Mouse (Mus musculus): ENCODE results near the gene Gltpd2. TPM values are rescaled to one million over a fixed set of nuclear protein-coding genes. Genes with fewer than 3 reads are reported as not detected.

Gene Gltpd2
- polyA plus RNA-seq, 2 experiments from 2014 or later = not detected

GRCm38 (mm10) chr11:70564276-70564873 is 45.4 kb downstream of the Gltpd2 start:
- no peak for ATAC-seq

- no peak for ATAC-seq
Measured at GRCm38 (mm10) chr11:70566586-70566985, 47.6 kb downstream of the Gltpd2 start.

Other genes with a start within 250 kb of the Gltpd2 start
- gene Alox12e, start 196.6 kb upstream of the Gltpd2 start, polyA plus RNA-seq (2017; shearing (Covaris generic)) = not detected
- not detected for gene Alox15, start 167.2 kb upstream of the Gltpd2 start, polyA plus RNA-seq (2017; shearing (Covaris generic))
- 1 to 10 TPM; 4.4 to 7.7 TPM for gene Pelp1, start 109.2 kb upstream of the Gltpd2 start, polyA plus RNA-seq (2017; shearing (Covaris generic))
- 10 to 100 TPM; 47.0 to 64.1 TPM for gene Arrb2, start 86.6 kb upstream of the Gltpd2 start, polyA plus RNA-seq (2017; shearing (Covaris generic))
- 10 to 100 TPM; 84.3 to 85.7 TPM for gene Med11, start 67.3 kb upstream of the Gltpd2 start, polyA plus RNA-seq (2017; shearing (Covaris generic))
- not detected for gene Zmynd15, start 59.8 kb upstream of the Gltpd2 start, polyA plus RNA-seq (2017; shearing (Covaris generic))
- under 1 TPM; 0.43 to 0.87 TPM for gene Cxcl16, start 59.2 kb upstream of the Gltpd2 start, polyA plus RNA-seq (2017; shearing (Covaris generic))
- 1 to 10 TPM in 1 of 2 experiments, under 1 TPM in 1; 1.00 to 2.5 TPM for gene Tm4sf5, start 14.0 kb upstream of the Gltpd2 start, polyA plus RNA-seq (2017; shearing (Covaris generic))
- gene Vmo1, start 4.6 kb upstream of the Gltpd2 start, polyA plus RNA-seq (2017; shearing (Covaris generic)) = not detected
- 100 to 1,000 TPM; 378 to 439 TPM for gene Psmb6, start 6.2 kb downstream of the Gltpd2 start, polyA plus RNA-seq (2017; shearing (Covaris generic))
- gene Gm40193, start 13.7 kb downstream of the Gltpd2 start, polyA plus RNA-seq (2017; shearing (Covaris generic)) = not detected
- gene Pld2, start 20.9 kb downstream of the Gltpd2 start, polyA plus RNA-seq (2017; shearing (Covaris generic)) = 1 to 10 TPM; 2.7 to 3.9 TPM
- gene Mink1, start 43.7 kb downstream of the Gltpd2 start, polyA plus RNA-seq (2017; shearing (Covaris generic)) = 1 to 10 TPM; 5.6 to 8.4 TPM
- gene 4930544D05Rik, start 96.7 kb downstream of the Gltpd2 start, polyA plus RNA-seq (2017; shearing (Covaris generic)) = under 1 TPM in 1 of 2 experiments, not detected in 1; 0.71 TPM
- gene Chrne, start 100.0 kb downstream of the Gltpd2 start, polyA plus RNA-seq (2017; shearing (Covaris generic)) = 1 to 10 TPM; 1.4 to 2.1 TPM
- gene Gp1ba, start 119.9 kb downstream of the Gltpd2 start, polyA plus RNA-seq (2017; shearing (Covaris generic)) = under 1 TPM; 0.39 to 0.43 TPM
- gene Rnf167, start 128.0 kb downstream of the Gltpd2 start, polyA plus RNA-seq (2017; shearing (Covaris generic)) = 100 to 1,000 TPM; 389 to 496 TPM
- 100 to 1,000 TPM in 1 of 2 experiments, 10 to 100 TPM in 1; 84.0 to 102 TPM for gene Slc25a11, start 128.3 kb downstream of the Gltpd2 start, polyA plus RNA-seq (2017; shearing (Covaris generic))
- gene Pfn1, start 135.4 kb downstream of the Gltpd2 start, polyA plus RNA-seq (2017; shearing (Covaris generic)) = 1,000 to 10,000 TPM; 2,750 to 3,189 TPM
- 10 to 100 TPM; 32.6 to 32.7 TPM for gene Eno3, start 138.0 kb downstream of the Gltpd2 start, polyA plus RNA-seq (2017; shearing (Covaris generic))
- 100 to 1,000 TPM; 126 to 132 TPM for gene Spag7, start 150.2 kb downstream of the Gltpd2 start, polyA plus RNA-seq (2017; shearing (Covaris generic))
- gene Camta2, start 168.9 kb downstream of the Gltpd2 start, polyA plus RNA-seq (2017; shearing (Covaris generic)) = 10 to 100 TPM; 12.2 to 15.8 TPM
- gene Inca1, start 181.0 kb downstream of the Gltpd2 start, polyA plus RNA-seq (2017; shearing (Covaris generic)) = 1 to 10 TPM in 1 of 2 experiments, under 1 TPM in 1; 0.30 to 1.2 TPM
- gene Kif1c, start 181.4 kb downstream of the Gltpd2 start, polyA plus RNA-seq (2017; shearing (Covaris generic)) = 1 to 10 TPM; 1.0 to 1.1 TPM
- gene Zfp3, start 245.0 kb downstream of the Gltpd2 start, polyA plus RNA-seq (2017; shearing (Covaris generic)) = 1 to 10 TPM; 4.0 to 5.3 TPM

Measured in CD4-positive, CD25-positive, alpha-beta regulatory T cell, adult 4 months (primary cell).